Mouse (Mus musculus): Measurements from ENCODE around the gene Fyb.
"Not testable (repeated sequence)": the region's sequence is repeated elsewhere in the genome, so short reads cannot be mapped to it uniquely, and the experiment has no call there.

The Fyb gene

DNA sequence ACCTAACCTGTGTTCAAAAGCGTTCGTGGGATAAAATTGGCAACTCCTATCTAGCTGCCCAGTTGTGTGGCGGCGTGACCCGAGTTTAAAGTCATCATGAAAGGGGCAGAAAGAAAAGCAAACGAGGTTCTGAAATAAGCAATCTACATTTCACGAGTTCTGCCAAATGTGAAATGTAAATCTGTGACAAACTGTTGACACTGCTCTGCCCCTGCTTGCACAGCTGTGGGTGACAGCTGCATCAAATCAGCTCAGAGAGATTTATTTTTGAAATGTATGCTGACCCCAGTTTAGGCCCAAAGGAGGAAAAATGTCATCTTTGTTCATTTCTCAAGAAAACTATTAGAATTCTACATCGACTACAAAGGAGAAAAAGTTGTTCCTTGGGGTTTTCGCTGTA is 36.5 kb downstream of the Fyb start:
- in situ Hi-C loops (cut with MboI; ENCODE audit: unreplicated experiment in 2 of 2), result loop anchor here (25.0 kb wide), 3 partner anchors 322 to 1472 kb away; partner anchors contain the start of gene Ttc33 (in 2 of the 2)

DNA sequence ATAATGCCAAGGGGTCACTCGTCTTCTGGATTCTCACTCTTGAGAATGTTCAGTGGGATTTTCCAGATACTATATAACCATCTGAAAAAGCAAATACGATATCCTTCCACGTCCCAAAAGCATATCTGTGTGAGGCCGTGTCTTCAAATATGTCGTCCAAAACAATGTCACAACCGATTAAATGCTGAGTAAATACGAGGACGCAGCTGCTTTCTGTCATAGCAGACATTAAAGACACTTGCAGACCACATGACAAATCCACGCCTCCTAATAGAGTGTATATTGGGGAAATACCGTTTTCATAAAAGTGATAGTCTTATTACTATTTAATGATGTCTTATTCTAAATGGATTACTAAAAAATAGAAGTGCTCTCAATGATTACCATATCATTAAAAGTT is 38.0 kb downstream of the Fyb start:
- in situ Hi-C loops (cut with MboI; ENCODE audit: unreplicated experiment in 2 of 2), result loop anchor here (25.0 kb wide), 3 partner anchors 323 to 1473 kb away; partner anchors contain the start of gene Ttc33 (in 2 of the 2)

DNA sequence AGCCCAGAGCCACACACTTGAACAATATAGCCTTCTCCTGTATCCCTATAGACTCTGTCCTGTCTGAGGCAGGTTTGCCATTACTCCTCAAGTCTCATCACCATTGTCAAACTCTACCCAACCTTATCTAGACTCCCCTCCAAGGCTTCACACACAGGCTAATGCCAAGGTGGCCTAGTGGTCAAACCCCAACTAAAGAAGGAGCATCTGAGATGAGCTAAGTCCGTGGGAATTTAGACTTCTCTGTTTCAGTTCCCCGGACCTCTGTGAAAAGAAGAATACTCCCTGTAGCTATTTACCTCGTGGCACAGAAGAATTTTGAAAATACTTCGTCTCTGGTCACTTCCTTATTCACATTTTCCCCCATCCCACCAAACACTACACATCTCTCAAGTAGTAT is 39.5 kb downstream of the Fyb start:
- in situ Hi-C loops (cut with MboI; ENCODE audit: unreplicated experiment in 2 of 2), result loop anchor here (25.0 kb wide), 3 partner anchors 325 to 1475 kb away; partner anchors contain the start of gene Ttc33 (in 2 of the 2)

DNA sequence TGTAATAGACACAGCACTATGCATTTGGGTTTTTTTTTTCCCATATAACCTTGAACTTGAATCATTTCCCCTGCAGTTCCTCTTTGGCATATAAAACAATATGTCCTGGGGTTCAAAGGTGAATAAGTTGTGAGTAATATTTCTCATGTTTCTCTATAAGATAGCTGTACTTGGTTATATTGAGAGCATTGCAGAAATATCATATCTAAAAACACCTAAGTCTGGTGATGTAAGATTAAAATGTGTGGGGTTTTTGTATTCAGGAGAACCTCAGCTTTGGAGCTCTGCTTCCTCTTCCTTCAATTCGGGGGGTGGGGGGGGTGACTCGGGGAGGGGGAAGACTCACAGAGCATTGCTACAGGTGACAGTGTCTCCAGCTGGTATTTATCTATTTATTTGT is 40.0 kb downstream of the Fyb start:
- in situ Hi-C loops (cut with MboI; ENCODE audit: unreplicated experiment in 2 of 2), result loop anchor here (25.0 kb wide), 3 partner anchors 325 to 1475 kb away; partner anchors contain the start of gene Ttc33 (in 2 of the 2)

DNA sequence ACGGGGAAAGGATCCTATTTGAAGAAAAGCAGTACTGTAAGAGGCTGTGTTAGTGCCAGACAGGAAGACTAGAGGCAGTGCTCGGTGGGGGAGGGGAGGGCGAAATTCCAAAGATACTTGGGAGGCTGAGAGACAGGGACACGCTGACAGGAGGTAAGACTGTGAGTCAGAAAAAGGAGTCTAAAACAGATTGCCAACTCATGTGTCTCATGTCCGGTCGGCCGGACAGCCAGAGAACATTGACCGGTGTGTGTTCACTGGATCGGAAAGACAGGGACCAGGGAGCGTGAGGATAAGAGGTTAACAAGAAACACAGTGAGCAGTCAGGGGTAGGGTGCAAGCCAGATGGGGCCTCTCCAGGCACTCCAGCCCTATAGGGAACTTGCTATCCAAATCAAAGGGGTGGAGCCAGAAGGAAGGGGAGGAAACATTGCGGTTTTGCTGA is 42.3 kb downstream of the Fyb start:
- in situ Hi-C loops (cut with MboI; ENCODE audit: unreplicated experiment in 2 of 2), result loop anchor here (25.0 kb wide), 3 partner anchors 328 to 1478 kb away; partner anchors contain the start of gene Ttc33 (in 2 of the 2)

DNA sequence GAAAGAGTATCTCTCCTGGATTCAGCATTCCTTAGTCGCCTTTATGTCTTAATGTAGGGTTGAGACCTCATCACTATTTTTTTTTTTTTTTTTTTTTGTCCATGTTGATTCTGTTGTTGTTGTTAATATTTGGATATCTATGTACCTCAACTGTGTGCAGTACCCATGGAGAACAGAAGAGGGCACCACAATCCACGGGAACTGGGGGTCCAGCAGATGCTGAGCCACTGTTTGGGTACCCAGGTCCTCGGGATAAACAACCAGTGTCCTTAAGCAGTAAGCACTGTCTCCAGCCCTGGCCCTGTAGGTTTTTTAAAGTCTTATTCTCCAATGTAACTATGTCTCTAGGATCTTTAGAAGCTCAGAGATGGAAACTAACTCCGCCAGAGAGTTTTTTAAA is 43.2 kb downstream of the Fyb start:
- in situ Hi-C loops (cut with MboI; ENCODE audit: unreplicated experiment in 2 of 2), result loop anchor here (25.0 kb wide), 3 partner anchors 329 to 1479 kb away; partner anchors contain the start of gene Ttc33 (in 2 of the 2)

DNA sequence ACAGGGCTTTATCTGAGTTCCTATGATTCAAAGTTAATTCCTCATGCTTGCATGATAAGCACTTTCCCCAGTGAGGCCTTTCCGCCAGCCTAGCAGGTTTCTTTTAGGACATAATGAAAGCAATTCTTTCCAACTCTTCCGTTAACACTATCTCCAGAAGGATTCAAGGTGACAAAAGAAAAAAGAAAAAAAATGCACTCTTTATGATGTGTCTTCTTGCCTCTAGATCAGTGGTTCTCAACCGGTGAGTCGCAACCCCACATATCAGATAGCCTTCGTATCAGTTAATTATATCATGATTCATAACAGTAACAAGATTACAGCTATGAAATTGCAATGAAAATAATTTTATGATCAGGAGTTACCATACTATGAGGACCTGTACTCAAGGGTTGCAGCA is 45.3 kb downstream of the Fyb start:
- in situ Hi-C loops (cut with MboI; ENCODE audit: unreplicated experiment in 2 of 2), result loop anchor here (25.0 kb wide), 3 partner anchors 331 to 1481 kb away; partner anchors contain the start of gene Ttc33 (in 2 of the 2)

DNA sequence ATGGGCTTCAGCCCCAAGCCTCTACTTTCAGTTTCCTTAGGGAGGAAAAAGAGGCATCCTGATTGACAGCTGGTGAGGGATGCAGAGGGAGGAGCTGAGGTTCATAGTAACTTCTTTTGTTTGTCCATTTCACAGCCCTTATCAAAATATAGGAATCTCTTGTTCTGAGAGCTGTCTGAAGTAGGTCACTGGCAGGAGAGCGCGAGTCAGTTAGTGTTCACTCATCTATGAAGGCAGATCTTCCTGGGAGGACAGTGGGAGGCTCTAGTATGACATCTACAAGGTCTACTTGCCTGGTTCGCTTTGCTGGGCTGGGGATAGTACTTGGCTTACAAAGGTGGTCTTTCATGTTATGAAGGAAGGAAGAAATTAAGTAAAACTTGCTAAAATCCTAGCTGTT is 46.0 kb downstream of the Fyb start:
- in situ Hi-C loops (cut with MboI; ENCODE audit: unreplicated experiment in 2 of 2), result loop anchor here (25.0 kb wide), 3 partner anchors 331 to 1481 kb away; partner anchors contain the start of gene Ttc33 (in 2 of the 2)

DNA sequence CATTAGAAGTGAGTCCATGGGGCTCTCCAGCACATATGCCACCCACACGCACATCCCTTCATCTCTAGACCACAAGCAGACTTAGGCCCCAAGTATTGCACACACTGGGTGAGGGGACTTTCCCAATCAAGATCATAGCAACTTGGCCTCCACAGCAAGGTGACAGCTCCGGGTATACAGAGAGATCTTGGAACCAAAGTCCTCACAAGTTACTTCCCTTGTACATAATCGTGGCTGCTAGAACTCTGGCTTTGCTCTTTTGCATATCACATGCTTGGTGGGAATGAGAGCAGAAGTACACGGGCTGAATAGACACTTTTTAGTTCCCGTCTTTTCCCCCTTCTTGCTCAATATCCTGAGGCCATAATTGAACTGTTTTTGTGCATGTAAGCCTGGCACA is 46.4 kb downstream of the Fyb start:
- in situ Hi-C loops (cut with MboI; ENCODE audit: unreplicated experiment in 2 of 2), result loop anchor here (25.0 kb wide), 3 partner anchors 332 to 1482 kb away; partner anchors contain the start of gene Ttc33 (in 2 of the 2)

DNA sequence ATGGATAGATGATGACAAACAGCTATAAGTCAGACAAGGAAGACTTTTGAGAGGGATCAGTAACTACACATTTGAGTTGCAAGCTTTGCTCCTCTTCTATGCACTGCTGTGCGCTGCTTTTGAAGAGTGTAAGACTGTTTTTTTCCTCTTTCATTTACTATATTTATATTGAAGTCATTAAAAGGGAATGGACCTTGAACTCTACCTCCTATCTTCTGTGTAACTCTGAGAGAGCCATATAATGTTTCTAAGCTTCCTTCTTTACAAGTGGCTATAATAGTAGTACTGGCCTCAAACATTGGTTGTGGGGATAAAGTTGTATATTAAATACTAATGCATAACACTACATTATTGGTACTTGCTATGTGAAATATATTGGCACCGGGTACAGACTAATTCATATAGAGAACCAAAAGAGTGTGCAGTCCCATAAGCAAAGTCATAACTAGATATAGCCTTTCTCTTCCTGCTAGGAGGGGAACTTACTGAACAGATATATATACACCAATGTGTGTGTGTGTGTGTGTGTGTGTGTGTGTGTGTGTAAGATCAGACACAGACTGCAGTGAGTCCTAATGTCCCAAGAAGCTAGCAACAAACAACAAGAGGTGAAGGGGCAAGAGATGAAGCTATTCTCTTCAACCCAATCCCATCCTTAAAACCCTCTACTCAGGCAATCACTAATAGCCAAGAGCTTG is 47.7 kb downstream of the Fyb start:
- in situ Hi-C loops (cut with MboI; ENCODE audit: unreplicated experiment in 2 of 2), result loop anchor here (10.0 to 25.0 kb wide), 4 partner anchors 333 to 1486 kb away; partner anchors contain the start of gene Ttc33 (in 2 of the 2)

DNA sequence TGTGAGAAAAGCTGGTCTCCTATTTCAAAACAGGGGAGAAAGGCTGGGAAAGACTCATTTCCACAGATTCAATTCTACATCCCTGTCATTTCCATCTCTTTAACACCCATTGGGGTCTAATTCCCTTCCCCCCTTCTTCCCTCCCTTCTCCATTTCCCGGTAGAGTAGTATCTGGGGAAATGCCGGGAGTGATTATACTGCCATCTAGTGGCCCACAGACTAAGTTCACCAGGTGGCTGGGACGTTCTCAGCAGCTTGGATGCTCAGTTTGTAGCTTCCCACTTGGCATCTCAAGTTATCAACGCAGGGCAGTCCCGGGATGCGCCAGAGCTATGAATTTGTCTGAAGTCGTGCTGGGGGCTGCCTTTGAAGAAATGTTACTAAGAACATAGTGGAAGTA is 48.2 kb downstream of the Fyb start:
- in situ Hi-C loops (cut with MboI; ENCODE audit: unreplicated experiment in 2 of 2), result loop anchor here (10.0 to 25.0 kb wide), 4 partner anchors 334 to 1486 kb away; partner anchors contain the start of gene Ttc33 (in 2 of the 2)

DNA sequence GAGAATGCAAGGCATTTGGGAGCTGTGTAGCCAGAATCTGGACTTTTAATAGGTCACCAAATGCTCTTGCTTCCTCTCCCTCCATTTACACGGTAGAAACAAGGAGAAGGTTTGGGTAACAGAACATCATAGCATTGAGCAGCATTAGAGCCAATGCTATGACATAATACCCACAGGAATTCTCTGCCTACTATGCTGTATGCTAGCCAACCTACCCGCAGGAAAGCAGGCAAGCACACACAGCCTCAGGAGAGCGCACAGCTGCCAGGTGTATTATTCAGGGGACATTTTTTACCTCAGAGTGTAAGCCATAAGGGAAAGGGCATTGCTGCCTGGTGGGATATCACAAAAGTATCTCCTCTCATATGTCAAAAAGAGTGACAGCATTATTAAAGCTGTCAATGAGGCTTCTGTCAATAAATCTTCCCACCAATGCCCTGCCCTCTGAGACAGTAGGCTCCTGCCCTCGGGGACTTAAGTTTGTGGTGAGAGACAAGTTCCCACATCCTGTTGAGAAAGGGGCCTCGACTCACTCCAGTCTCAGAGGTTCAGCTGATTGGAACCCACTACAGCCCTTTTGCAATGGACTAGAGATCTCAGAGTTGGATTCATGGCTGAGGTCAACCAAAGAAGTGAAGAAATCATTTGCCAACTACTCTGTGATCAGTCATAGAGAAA is 51.8 kb downstream of the Fyb start:
- in situ Hi-C loops (cut with MboI; ENCODE audit: unreplicated experiment in 2 of 2), result loop anchor here (10.0 to 25.0 kb wide), 4 partner anchors 337 to 1490 kb away; partner anchors contain the start of gene Ttc33 (in 2 of the 2)

DNA sequence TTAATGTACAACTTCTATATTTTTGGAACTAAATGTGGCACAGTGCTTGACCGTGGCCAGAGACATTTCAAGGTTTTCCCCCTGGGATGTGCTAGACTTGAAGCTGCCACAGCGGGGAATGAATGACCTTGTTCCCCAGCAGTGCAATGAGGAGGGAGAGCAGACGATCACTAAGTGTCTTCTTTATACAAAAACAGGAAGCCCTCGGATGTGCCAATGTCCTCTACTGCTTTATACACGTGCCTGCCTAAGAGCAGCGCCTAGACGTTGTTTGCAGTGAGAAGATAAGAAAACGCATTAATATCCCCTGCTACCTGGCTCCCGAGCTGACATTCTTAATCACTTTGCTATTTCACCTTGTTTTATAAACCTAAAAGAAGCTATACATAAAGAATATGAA is 55.3 kb downstream of the Fyb start:
- in situ Hi-C loops (cut with MboI; ENCODE audit: unreplicated experiment in 2 of 2), result loop anchor here in 1 of 2 experiments (10.0 kb wide), 1 partner anchor 1493 kb away; no protein-coding TSS in a partner anchor

DNA sequence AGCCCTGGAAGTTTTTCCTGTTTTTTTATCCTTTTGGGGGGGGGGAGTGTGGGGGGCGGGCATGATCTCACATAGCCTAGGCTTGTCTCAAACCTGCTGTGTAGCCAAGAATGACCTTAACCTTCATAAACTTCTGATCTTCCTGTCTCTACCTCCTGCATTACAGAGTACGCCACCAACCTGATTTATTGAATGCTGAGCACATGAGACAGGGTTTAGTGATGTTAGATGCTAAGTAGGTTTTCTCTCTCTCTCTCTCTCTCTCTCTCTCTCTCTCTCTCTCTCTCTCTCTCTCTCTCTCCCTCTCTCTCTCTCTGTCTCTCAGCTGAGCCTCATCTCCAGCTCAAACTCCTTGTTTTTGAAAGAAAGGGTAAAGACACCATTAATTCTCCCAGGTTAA is 56.0 kb downstream of the Fyb start:
- in situ Hi-C loops (cut with MboI; ENCODE audit: unreplicated experiment in 2 of 2), result loop anchor here in 1 of 2 experiments (10.0 kb wide), 1 partner anchor 1494 kb away; no protein-coding TSS in a partner anchor

DNA sequence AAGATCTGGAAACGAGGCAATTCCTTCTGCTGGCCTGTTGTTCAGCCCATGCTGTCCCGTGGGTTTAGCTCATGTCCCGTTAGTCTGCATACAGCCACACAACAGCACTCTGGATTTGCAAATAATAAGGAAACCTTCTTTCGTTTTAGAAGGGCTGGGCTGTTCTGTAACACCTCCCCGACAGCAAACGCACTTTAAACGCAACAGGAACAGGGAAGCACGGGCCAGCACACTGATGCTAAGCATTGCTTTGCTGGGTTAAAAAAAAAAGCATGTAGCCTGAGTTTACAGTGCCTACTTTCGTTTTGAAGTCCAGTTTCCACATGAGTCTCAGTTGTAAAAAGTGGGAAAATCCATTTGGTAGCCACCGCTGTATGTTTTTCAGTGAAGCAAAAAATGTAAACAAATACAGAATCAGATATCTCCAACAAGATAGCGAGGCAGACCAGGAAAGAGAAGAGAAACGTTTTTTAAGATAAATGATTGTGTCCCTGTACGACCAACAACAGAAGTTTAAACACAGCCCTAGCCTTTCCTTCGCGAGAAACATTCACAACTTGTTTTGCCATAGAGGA is 56.6 kb downstream of the Fyb start:
- in situ Hi-C loops (cut with MboI; ENCODE audit: unreplicated experiment in 2 of 2), result loop anchor here in 1 of 2 experiments (10.0 kb wide), 1 partner anchor 1494 kb away; no protein-coding TSS in a partner anchor

DNA sequence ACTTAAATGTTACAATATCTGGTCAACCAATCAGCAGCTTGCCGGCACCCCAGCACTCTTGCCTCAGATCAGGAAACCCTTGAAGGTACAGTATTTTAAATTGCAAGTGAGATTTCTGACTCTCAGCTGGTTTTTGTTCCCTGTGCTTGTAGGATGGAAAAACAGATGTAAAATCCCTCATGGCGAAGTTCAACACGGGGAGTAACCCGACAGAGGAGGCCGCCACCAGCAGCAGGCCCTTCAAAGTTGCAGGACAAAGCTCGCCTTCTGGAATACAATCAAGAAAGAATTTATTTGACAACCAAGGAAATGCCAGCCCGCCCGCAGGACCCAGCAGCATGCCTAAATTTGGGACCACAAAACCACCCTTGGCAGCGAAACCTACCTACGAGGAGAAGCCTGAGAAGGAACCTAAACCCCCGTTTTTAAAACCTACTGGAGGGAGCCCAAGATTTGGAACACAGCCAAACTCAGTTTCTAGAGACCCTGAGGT is 57.2 kb downstream of the Fyb start:
- in situ Hi-C loops (cut with MboI; ENCODE audit: unreplicated experiment in 2 of 2), result loop anchor here in 1 of 2 experiments (10.0 kb wide), 1 partner anchor 1495 kb away; no protein-coding TSS in a partner anchor

DNA sequence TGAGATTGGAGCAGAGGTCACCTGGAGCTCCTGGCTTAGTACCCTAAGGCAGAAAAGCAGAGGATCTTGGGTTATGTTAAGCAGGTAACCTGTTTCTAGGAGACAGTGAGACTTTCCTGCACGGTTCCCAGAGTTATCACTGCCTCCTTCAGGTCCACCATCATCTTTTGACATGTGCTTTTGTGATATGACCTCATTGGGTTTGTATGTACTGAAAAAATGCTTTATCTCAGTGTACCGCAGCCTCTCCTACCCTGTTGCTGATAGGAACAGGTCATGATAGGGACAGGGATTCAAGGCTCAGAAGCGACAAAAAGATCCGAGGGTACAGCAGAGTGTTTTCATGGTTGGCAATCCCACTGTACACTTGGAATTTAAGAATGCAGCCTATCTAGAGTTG is 62.0 kb downstream of the Fyb start:
- in situ Hi-C loops (cut with MboI; ENCODE audit: unreplicated experiment in 2 of 2), result no loop called here

DNA sequence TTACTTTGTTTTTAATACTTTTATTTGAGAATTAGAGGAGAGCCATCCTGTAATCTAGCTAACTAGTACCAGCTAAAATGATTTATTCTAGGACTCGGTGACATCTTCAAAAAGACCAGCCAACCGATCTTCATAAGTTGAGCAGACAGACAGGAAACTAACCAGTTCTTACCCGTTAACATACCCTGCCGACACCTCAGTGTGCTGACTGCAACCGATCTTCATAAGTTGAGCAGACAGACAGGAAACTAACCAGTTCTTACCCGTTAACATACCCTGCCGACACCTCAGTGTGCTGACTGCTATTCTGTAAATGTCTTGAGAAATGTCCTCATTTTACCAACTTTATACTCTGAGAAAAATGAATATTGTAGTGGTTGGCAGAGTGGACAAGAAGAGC is 63.7 kb downstream of the Fyb start:
- in situ Hi-C loops (cut with MboI; ENCODE audit: unreplicated experiment in 2 of 2), result not testable (repeated sequence)

DNA sequence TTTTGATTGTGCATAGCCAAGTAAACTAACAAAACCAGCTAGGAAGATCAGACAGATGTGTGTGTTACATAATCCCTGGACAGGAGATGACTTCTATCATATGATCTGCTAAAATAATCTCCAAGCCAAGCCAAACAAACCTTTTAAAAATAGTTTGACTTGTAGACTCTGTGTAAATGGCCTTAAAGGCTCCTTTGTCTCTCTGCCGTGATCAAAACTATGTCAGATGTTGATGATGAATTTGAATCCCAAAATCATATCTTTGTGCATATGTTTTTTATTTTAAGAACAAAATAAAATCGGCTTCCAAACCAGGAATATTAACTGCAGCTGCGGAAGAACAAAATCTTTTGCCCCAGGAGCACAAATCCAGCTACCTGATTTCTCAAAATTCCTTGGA is 64.9 kb downstream of the Fyb start:
- in situ Hi-C loops (cut with MboI; ENCODE audit: unreplicated experiment in 2 of 2), result no loop called here

DNA sequence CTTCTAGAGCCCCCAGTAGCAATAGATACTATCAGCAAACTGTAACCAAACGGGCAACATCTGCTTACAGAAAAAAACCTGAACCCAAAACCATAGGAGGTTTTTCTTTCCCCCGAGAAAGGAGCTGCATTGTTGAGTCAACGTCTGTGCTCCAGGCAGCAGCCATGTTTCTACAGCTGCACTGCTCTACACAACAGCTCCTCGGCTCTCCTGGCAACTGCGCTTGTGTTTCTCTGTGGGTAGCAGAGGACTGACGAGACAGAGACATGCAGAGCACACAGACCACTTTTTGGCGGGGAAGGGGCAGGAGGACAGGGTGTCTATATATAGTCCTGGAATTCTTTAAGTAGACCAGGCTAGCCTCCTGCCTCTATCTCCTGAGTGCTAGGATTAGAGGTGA is 65.5 kb downstream of the Fyb start:
- in situ Hi-C loops (cut with MboI; ENCODE audit: unreplicated experiment in 2 of 2), result no loop called here
